Mouse (Mus musculus): Measurements from ENCODE around the gene Dlst. TPM values are rescaled to one million over a fixed set of nuclear protein-coding genes. Genes with fewer than 3 reads are reported as not detected.

Gene Dlst
- 254 and 264 TPM in 2 replicates for polyA plus RNA-seq (2015; fragmentation: Nextera tagmentation; extraction: Ambion mirVana)

DNA sequence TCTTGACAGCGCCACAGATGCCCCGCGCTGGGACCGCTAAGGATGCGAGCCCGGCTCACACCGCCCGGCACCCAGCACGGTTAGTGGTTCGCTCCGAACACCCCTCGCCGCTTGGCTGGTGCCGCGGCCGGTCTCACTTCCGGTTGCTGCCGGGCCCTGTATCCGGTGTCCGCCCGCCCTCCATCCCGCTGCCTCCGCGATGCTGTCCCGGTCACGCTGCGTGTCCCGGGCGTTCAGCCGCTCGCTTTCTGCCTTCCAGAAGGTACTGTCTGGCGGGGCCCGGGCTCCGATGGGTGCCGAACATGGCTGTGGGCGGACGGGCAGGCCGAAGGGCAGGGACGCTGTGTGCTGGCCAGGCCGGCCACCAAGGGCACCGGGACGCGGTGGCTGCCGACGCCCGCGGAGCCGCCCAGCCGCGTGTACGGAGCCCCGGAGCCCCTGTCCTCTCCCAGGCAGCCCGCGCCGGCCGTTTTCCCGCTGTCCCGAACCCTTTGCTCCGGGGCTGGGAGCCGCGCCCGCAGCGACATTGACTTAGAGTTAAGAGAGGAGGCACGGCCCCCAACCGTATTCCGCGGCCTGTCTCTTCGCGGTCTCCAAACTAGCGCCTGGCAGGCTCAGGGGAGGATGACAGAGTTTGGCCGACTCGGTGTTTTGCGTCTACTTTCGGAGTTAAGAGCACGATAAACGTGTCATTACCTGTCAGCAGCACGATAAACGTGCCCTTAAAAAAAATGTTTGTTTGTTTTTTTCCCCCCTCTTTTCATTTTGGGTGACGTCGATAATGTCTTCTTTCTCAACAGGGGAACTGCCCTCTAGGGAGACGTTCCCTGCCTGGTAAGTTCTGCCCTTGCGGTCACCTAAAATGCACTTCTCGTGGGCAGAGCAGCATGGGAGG lies at the start of gene Dlst, which contains the start of gene Prox2:
TSS of gene Dlst (plus strand) at position 136 of the 895 bp plus-strand sequence.
TSS of gene Prox2 (minus strand) at position 62 of the 895 bp plus-strand sequence.
- Histone ChIP-seq H3K27me3 (ENCODE audit: control insufficient read depth, insufficient read depth, low read length) (no peaks in the 10 kb centered on the region), H3K27ac (ENCODE audit: low read length) (peak within 1 kb of the TSS; percentile 96), H3K4me1 (ENCODE audit: control insufficient read depth, insufficient read depth, low read length) (peaks cover 30% of the 10 kb centered on the region), H3K9ac (ENCODE audit: low read length) (peak within 1 kb of the TSS; percentile 99), H3K36me3 (ENCODE audit: control insufficient read depth, insufficient read depth) (no peaks in the 10 kb centered on the region), H3K4me2 (ENCODE audit: low read depth, low read length) (peak within 1 kb of the TSS; percentile 72), H3K9me3 (replicated peaks; ENCODE audit: control insufficient read depth, low read length) (no peaks in the 10 kb centered on the region), H3K4me3 (ENCODE audit: low read length) (peak within 1 kb of the TSS; percentile 96)
- peak; percentile 92 for ATAC-seq (replicated peaks; ENCODE audit: extremely low read depth, insufficient read depth, low FRiP score)
- under 1% methylated on average over 83 of the region's 83 CpGs for WGBS

DNA sequence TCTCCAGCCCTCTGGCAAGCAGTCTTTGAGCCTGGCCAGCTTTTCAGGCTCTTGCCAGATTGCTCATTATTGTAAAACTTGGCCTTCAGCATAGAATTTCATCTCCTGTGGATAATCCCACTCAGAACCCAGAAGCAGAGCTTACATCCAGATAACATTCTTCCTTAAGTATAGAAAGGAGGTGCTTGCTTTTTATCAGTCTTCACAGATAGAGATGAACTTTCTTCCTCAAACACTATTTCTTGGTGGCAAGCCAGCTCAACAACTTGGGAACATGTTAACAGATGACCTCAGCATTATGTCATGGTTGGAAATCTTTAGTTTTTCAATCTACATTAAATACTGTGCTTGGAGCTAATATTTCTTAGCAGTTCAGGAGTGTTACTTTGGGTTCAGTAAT lies 39.6 kb upstream of the Dlst start:
- Histone ChIP-seq H3K4me1 (ENCODE audit: control insufficient read depth, insufficient read depth, low read length) (no peaks in the 10 kb centered on the region), H3K27ac (ENCODE audit: low read length) (no peak overlapping the region), H3K9me3 (replicated peaks; ENCODE audit: control insufficient read depth, low read length) (no peaks in the 10 kb centered on the region), H3K9ac (ENCODE audit: low read length) (no peak overlapping the region), H3K4me2 (ENCODE audit: low read depth, low read length) (no peak overlapping the region), H3K36me3 (ENCODE audit: control insufficient read depth, insufficient read depth) (peaks cover 6% of the 10 kb centered on the region), H3K27me3 (ENCODE audit: control insufficient read depth, insufficient read depth, low read length) (no peaks in the 10 kb centered on the region), H3K4me3 (ENCODE audit: low read length) (no peak overlapping the region)
- ATAC-seq (replicated peaks; ENCODE audit: extremely low read depth, insufficient read depth, low FRiP score), result no peak

DNA sequence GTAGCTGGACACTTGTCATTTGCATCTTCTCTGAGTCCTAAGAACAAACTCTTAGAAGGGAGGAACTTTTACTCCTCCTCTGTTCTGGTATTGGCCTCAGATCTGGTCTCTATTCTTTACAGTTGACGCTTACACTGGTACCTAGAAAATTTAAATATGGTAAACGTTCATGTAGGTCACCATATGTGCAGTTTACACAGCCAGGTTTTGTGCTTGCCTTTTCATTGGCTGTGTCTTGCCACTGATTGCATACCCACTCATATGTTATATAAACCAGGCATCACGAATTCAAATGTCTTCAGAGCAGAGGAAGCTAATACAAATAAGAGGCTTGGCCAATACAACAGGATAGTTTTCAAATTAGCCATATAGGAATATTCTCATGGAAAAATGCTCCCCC lies 33.5 kb upstream of the Dlst start:
- Histone ChIP-seq H3K4me3 (ENCODE audit: low read length) (no peak overlapping the region), H3K9ac (ENCODE audit: low read length) (no peak overlapping the region), H3K27me3 (ENCODE audit: control insufficient read depth, insufficient read depth, low read length) (no peaks in the 10 kb centered on the region), H3K4me1 (ENCODE audit: control insufficient read depth, insufficient read depth, low read length) (no peaks in the 10 kb centered on the region), H3K4me2 (ENCODE audit: low read depth, low read length) (no peak overlapping the region), H3K9me3 (replicated peaks; ENCODE audit: control insufficient read depth, low read length) (no peaks in the 10 kb centered on the region), H3K36me3 (ENCODE audit: control insufficient read depth, insufficient read depth) (no peaks in the 10 kb centered on the region; the same call in 1 of the 2 replicates), H3K27ac (ENCODE audit: low read length) (no peak overlapping the region)
- ATAC-seq (replicated peaks; ENCODE audit: extremely low read depth, insufficient read depth, low FRiP score), result no peak
- whole genome bisulfite sequencing, result 88% methylated on average over 3 of the region's 3 CpGs

DNA sequence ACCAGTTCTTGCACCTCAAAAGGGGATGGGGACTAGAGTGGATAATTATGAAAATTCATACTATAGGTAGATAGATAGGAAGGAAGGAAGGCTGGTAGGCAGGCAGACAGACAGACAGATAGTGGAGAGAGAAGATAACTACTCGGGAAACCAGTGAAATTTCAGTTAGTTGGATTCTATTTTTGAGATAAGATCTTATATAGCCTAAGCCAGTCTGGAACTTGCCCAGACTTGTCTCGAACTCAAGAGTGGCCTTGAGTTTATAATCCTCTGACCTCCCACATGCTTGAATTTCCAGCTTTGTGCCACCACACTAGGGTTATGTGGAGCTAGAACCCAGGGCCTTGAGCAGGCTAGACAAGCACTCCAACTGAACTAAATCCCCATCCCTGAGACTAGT lies 26.4 kb upstream of the Dlst start:
- H3K27ac ChIP-seq (ENCODE audit: low read length), result no peak overlapping the region
- H3K9ac ChIP-seq (ENCODE audit: low read length), result no peak overlapping the region
- no peaks in the 10 kb centered on the region for H3K4me1 ChIP-seq (ENCODE audit: control insufficient read depth, insufficient read depth, low read length)
- no peaks in the 10 kb centered on the region for H3K9me3 ChIP-seq (replicated peaks; ENCODE audit: control insufficient read depth, low read length)
- no peak for ATAC-seq (replicated peaks; ENCODE audit: extremely low read depth, insufficient read depth, low FRiP score)
- no peak overlapping the region for H3K4me3 ChIP-seq (ENCODE audit: low read length)
- no peaks in the 10 kb centered on the region for H3K27me3 ChIP-seq (ENCODE audit: control insufficient read depth, insufficient read depth, low read length)
- no peak overlapping the region for H3K4me2 ChIP-seq (ENCODE audit: low read depth, low read length)
- WGBS, result 57% methylated on average over 2 of the region's 2 CpGs
- H3K36me3 ChIP-seq (ENCODE audit: control insufficient read depth, insufficient read depth), result peaks cover 17% of the 10 kb centered on the region

DNA sequence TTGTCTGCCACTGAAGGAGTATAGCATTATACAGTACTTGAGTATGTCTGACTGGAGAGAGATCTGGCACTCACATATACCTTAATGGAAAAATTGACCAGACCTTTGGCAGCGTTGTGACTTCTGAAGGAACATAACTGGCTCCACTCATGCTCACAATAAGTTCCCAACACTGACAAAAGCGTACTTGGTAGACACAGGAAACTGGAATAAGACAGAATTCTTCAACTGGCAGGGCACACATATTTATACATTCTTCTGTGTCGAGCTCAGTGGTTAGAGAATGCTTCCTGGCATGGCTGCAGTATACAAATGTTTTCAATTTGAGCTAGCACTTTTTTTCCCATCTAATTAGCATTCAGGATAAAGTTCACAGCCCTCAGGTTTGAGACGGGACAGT lies 25.7 kb upstream of the Dlst start:
- ATAC-seq (replicated peaks; ENCODE audit: extremely low read depth, insufficient read depth, low FRiP score), result no peak
- no peak overlapping the region for H3K27ac ChIP-seq (ENCODE audit: low read length)
- no peak overlapping the region for H3K4me3 ChIP-seq (ENCODE audit: low read length)
- no peaks in the 10 kb centered on the region for H3K27me3 ChIP-seq (ENCODE audit: control insufficient read depth, insufficient read depth, low read length)
- H3K9me3 ChIP-seq (replicated peaks; ENCODE audit: control insufficient read depth, low read length), result no peaks in the 10 kb centered on the region
- no peak overlapping the region for H3K9ac ChIP-seq (ENCODE audit: low read length)
- peaks cover 17% of the 10 kb centered on the region for H3K36me3 ChIP-seq (ENCODE audit: control insufficient read depth, insufficient read depth)
- H3K4me1 ChIP-seq (ENCODE audit: control insufficient read depth, insufficient read depth, low read length), result no peaks in the 10 kb centered on the region
- WGBS, result 78% methylated on average over 4 of the region's 4 CpGs
- H3K4me2 ChIP-seq (ENCODE audit: low read depth, low read length), result no peak overlapping the region

DNA sequence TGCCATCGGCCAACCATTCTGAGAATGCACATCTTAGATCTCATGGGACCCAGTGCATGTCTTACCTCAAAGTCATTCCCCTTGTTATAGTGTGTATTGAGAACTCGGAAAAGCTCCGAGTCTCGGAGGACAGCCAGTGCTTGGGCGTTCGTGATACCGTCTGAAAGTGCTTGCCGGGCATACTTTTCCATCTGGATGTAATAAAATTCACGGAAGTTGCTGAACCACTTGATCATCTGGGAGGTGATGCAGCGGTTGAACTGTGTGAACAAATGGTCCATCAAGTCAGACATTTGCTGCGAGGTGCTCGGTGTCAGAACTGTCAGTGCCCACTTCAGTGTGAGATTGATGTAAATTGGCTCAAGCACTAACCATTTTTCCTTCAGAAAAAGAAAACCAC lies 22.8 kb upstream of the Dlst start:
- ATAC-seq (replicated peaks; ENCODE audit: extremely low read depth, insufficient read depth, low FRiP score), result no peak
- peaks cover 17% of the 10 kb centered on the region for H3K36me3 ChIP-seq (ENCODE audit: control insufficient read depth, insufficient read depth)
- H3K27me3 ChIP-seq (ENCODE audit: control insufficient read depth, insufficient read depth, low read length), result no peaks in the 10 kb centered on the region
- no peaks in the 10 kb centered on the region for H3K9me3 ChIP-seq (replicated peaks; ENCODE audit: control insufficient read depth, low read length)
- H3K4me2 ChIP-seq (ENCODE audit: low read depth, low read length), result no peak overlapping the region
- H3K9ac ChIP-seq (ENCODE audit: low read length), result no peak overlapping the region
- H3K27ac ChIP-seq (ENCODE audit: low read length), result no peak overlapping the region
- WGBS, result 90% methylated on average over 12 of the region's 12 CpGs
- no peaks in the 10 kb centered on the region for H3K4me1 ChIP-seq (ENCODE audit: control insufficient read depth, insufficient read depth, low read length)
- H3K4me3 ChIP-seq (ENCODE audit: low read length), result no peak overlapping the region

DNA sequence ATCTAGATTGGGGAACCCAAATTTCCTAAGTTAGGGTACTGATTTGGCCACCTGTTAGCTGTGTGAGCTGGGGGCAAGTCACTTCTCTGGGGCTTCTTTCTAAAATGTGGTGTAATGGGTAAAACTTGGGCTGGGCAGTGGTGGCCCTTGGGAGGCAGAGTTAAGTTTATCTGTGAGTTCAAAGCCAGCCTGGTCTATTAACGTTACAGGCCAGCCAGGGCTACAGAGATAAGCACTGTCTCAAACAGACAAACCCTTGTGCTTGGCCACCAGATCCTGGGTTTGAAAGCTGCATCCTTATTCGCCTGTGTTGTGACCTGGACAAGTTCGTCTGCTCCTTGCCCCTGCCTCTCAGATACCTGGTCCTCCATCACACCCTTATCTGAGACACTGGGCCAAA lies 19.4 kb upstream of the Dlst start:
- peaks cover 17% of the 10 kb centered on the region for H3K36me3 ChIP-seq (ENCODE audit: control insufficient read depth, insufficient read depth)
- H3K4me1 ChIP-seq (ENCODE audit: control insufficient read depth, insufficient read depth, low read length), result peaks cover 3% of the 10 kb centered on the region; the same call in 1 of the 2 replicates
- no peak overlapping the region for H3K4me3 ChIP-seq (ENCODE audit: low read length)
- H3K9ac ChIP-seq (ENCODE audit: low read length), result no peak overlapping the region
- WGBS, result 64% methylated on average over 3 of the region's 3 CpGs
- H3K27ac ChIP-seq (ENCODE audit: low read length), result no peak overlapping the region
- no peaks in the 10 kb centered on the region for H3K9me3 ChIP-seq (replicated peaks; ENCODE audit: control insufficient read depth, low read length)
- ATAC-seq (replicated peaks; ENCODE audit: extremely low read depth, insufficient read depth, low FRiP score), result no peak
- no peak overlapping the region for H3K4me2 ChIP-seq (ENCODE audit: low read depth, low read length)
- no peaks in the 10 kb centered on the region for H3K27me3 ChIP-seq (ENCODE audit: control insufficient read depth, insufficient read depth, low read length)

DNA sequence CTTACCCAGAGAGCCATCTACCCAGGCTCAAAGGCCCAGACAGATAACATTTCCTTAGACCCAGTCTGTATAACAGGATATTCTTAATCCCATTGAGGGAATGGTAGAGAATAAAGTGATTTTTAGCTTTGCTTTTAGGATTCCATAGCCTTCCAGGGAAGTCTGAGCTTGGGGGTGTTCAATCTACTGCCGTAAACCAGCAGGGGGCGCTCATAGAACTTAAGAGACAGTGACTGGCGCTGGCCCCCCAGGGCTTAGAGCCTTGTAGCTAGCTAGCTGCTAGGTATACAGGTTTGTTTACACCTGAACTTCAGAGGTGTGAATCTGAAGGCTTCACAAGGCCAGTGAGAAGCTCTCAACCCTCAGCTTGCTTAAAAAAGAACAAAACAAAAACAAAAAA lies 18.4 kb upstream of the Dlst start:
- Histone ChIP-seq H3K4me3 (ENCODE audit: low read length) (no peak overlapping the region), H3K36me3 (ENCODE audit: control insufficient read depth, insufficient read depth) (peaks cover 17% of the 10 kb centered on the region), H3K9me3 (replicated peaks; ENCODE audit: control insufficient read depth, low read length) (no peaks in the 10 kb centered on the region), H3K4me1 (ENCODE audit: control insufficient read depth, insufficient read depth, low read length) (peaks cover 3% of the 10 kb centered on the region; the same call in 1 of the 2 replicates), H3K27me3 (ENCODE audit: control insufficient read depth, insufficient read depth, low read length) (no peaks in the 10 kb centered on the region), H3K9ac (ENCODE audit: low read length) (no peak overlapping the region), H3K4me2 (ENCODE audit: low read depth, low read length) (no peak overlapping the region), H3K27ac (ENCODE audit: low read length) (no peak overlapping the region)
- 8% methylated on average over 3 of the region's 3 CpGs for WGBS
- no peak for ATAC-seq (replicated peaks; ENCODE audit: extremely low read depth, insufficient read depth, low FRiP score)

DNA sequence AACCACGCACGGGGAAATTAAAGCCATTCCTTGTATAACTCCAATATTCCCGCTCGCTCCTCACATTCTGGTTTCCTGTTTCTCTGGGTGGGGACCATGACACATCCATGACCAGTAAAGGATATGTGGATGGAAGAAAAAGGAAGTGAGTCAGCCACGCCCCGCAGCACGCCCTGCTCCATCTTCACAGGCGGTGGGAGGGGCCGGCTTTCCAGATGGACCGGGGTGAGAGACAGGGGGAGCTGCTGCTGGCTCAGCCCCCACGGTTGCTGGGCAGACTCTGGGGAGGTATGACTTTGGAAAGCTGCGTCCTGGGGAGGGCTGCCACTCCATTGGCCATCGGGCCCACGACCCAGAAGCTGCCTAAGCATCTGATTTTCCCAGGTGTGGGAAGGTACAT lies 16.6 kb upstream of the Dlst start:
- no peak overlapping the region; the same call in 1 of the 2 replicates for H3K4me2 ChIP-seq (ENCODE audit: low read depth, low read length)
- 25% methylated on average over 14 of the region's 14 CpGs for WGBS
- H3K4me1 ChIP-seq (ENCODE audit: control insufficient read depth, insufficient read depth, low read length), result peaks cover 3% of the 10 kb centered on the region; the same call in 1 of the 2 replicates
- H3K27me3 ChIP-seq (ENCODE audit: control insufficient read depth, insufficient read depth, low read length), result no peaks in the 10 kb centered on the region
- no peak overlapping the region for H3K4me3 ChIP-seq (ENCODE audit: low read length)
- peaks cover 3% of the 10 kb centered on the region for H3K36me3 ChIP-seq (ENCODE audit: control insufficient read depth, insufficient read depth)
- no peak overlapping the region for H3K27ac ChIP-seq (ENCODE audit: low read length)
- no peak overlapping the region for H3K9ac ChIP-seq (ENCODE audit: low read length)
- no peaks in the 10 kb centered on the region for H3K9me3 ChIP-seq (replicated peaks; ENCODE audit: control insufficient read depth, low read length)
- ATAC-seq (replicated peaks; ENCODE audit: extremely low read depth, insufficient read depth, low FRiP score), result peak; percentile 41; the same call in 1 of the 2 replicates

Data from heart, embryonic 16.5 days (tissue).